ENCODE assay signal across 31 mouse cellular contexts in the genomic region with DNA sequence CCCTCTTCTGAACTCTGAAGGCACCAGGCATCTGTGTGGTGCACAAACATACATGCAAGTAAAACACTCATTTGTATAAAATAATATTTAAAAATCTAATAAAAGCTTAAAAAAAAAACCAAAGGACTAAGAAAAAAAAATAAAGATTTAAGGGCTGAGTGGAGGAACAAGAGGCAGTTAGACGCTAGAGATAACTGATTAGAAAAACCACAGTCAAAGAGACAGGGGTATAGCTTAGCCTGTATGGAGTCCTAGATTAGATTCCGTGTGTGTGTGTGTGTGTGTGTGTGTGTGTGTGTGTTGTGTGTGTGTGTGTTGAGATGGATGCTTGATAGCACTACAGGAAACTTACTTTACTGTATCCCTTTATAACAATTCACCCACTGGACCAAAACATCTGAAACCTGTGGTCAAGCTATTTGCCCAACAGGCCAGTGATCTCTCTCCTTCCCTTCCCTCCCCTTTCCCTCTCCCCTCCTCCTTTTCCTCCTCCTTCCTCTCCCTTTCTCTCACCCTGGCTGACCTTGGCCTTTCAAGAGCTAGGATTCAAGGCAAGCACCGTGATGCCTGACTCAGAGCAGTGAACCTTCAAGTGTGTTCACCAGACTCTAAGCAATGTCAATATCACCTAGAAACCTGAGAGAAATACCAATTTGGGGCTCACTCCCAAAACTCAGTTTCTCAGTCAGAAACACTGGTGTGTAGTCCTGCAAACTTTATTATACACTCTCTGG. TPM values are rescaled to one million over a fixed set of nuclear protein-coding genes. Genes with fewer than 3 reads are reported as not detected.
DNase-seq lines count a peak whose midpoint lies in the region; ATAC-seq and TF ChIP-seq lines count a peak whose summit lies in the region.
"Had no signal": no experiment of that assay in that cellular context is flagged by ENCODE, and none has a peak within 500 bp of the region (broad histone marks: within the 10 kb centered on the region; RNA-seq: fewer than 3 reads in every experiment).

No protein-coding gene starts in this region.

- H3K9me3 ChIP-seq in megakaryocyte, embryonic 14.5 days: no peaks in the 10 kb centered on the region
- H3K9me3 ChIP-seq in G1E (replicated peaks): no peaks in the 10 kb centered on the region
- H3K9me3 ChIP-seq in hindbrain, embryonic 12.5 days (replicated peaks): no peaks in the 10 kb centered on the region
- H3K9me3 ChIP-seq: forebrain, embryonic 13.5 days; heart, embryonic 10.5 days; hindbrain, embryonic 13.5 days; kidney, embryonic 15.5 days; limb, embryonic 10.5 days; limb, embryonic 15.5 days; midbrain, embryonic 12.5 days; neural tube, embryonic 12.5 days had no signal

- TF ChIP-seq CTCF in G1E (IDR thresholded peaks at IDR 0.05; ENCODE audit: low read depth, low read length): no peak

- DNase-seq in G1E (ENCODE audit: low spot score): no peak
- DNase-seq in adrenal gland, postnatal 10 days: peak; percentile 10
- no peak for DNase-seq in embryo, embryonic 10 days (ENCODE audit: low spot score)
- no peak for DNase-seq in frontal cortex, postnatal 10 days (ENCODE audit: low spot score in 2 of 2)
- DNase-seq: cerebellum, adult 2 months; cerebellum, postnatal 25 days; gastrocnemius, postnatal 14 days; heart, adult 11 months; heart, postnatal 36 days; kidney, postnatal 4 days; layer of hippocampus, postnatal 36 days; lung, adult 2 months; lung, postnatal 10 days; right cerebral cortex, adult 18-20 months; right cerebral cortex, postnatal 4 days; thymus, adult 2 months; thymus, postnatal 4 days had no signal

- WGBS in hindbrain, embryonic 12.5 days: 54% methylated on average over 3 of the region's 3 CpGs

- peak overlapping the region; percentile 42 for H3K4me3 ChIP-seq in megakaryocyte, embryonic 14.5 days (replicated peaks)
- H3K4me3 ChIP-seq in G1E (ENCODE audit: low read depth, low read length): no peak overlapping the region; the same call in 1 of the 2 replicates
- no peak overlapping the region for H3K4me3 ChIP-seq in hindbrain, embryonic 12.5 days
- H3K4me3 ChIP-seq: forebrain, embryonic 13.5 days; limb, embryonic 15.5 days; midbrain, embryonic 12.5 days; neural tube, embryonic 12.5 days had no signal

- ATAC-seq in megakaryocyte, adult 5-6 weeks (ENCODE audit: poor library complexity, severe bottlenecking): no peak
- 0 out of 2 replicates have a peak, but pooled peaks have one; percentile 36 for ATAC-seq in G1E (ENCODE audit: extremely low read depth, insufficient number of reproducible peaks, low FRiP score, poor library complexity, severe bottlenecking)
- no peak for ATAC-seq in hindbrain, embryonic 12.5 days (ENCODE audit: low FRiP score)
- ATAC-seq: forebrain, embryonic 13.5 days; intestine, postnatal 0 days had no signal

- H3K36me3 ChIP-seq in megakaryocyte, embryonic 14.5 days (replicated peaks; ENCODE audit: low read length): no peaks in the 10 kb centered on the region
- H3K36me3 ChIP-seq in G1E (replicated peaks): peaks cover 2% of the 10 kb centered on the region
- no peaks in the 10 kb centered on the region for H3K36me3 ChIP-seq in hindbrain, embryonic 12.5 days
- H3K36me3 ChIP-seq: heart, embryonic 10.5 days; kidney, embryonic 15.5 days; limb, embryonic 15.5 days; midbrain, embryonic 12.5 days; neural tube, embryonic 12.5 days had no signal

- no peak overlapping the region for H3K4me2 ChIP-seq in hindbrain, embryonic 12.5 days (replicated peaks)

- no peak overlapping the region for H3K9ac ChIP-seq in hindbrain, embryonic 12.5 days
- H3K9ac ChIP-seq: forebrain, embryonic 13.5 days; hindbrain, embryonic 13.5 days; kidney, embryonic 15.5 days; limb, embryonic 15.5 days; liver, embryonic 14.5 days; midbrain, embryonic 12.5 days; neural tube, embryonic 12.5 days had no signal

- peaks cover 46% of the 10 kb centered on the region for H3K4me1 ChIP-seq in megakaryocyte, embryonic 14.5 days
- H3K4me1 ChIP-seq in G1E (ENCODE audit: insufficient read depth, low read depth, low read length): peaks cover 43% of the 10 kb centered on the region
- H3K4me1 ChIP-seq in hindbrain, embryonic 12.5 days: peaks cover 11% of the 10 kb centered on the region

- no peak overlapping the region for H3K27ac ChIP-seq in hindbrain, embryonic 12.5 days
- H3K27ac ChIP-seq: forebrain, embryonic 13.5 days; heart, embryonic 10.5 days; hindbrain, embryonic 13.5 days; limb, embryonic 10.5 days; limb, embryonic 15.5 days; liver, embryonic 14.5 days; macrophage; midbrain, embryonic 12.5 days; neural tube, embryonic 12.5 days had no signal

- peaks cover 10% of the 10 kb centered on the region for H3K27me3 ChIP-seq in megakaryocyte, embryonic 14.5 days (replicated peaks)
- H3K27me3 ChIP-seq in G1E (ENCODE audit: insufficient read depth, low read length): peaks cover 21% of the 10 kb centered on the region
- H3K27me3 ChIP-seq in hindbrain, embryonic 12.5 days: peaks cover 3% of the 10 kb centered on the region; the same call in 1 of the 2 replicates
- H3K27me3 ChIP-seq: kidney, embryonic 15.5 days; limb, embryonic 15.5 days; neural tube, embryonic 12.5 days had no signal

RNA-seq across cellular contexts. Expression of gene Simc1, which starts 1.5 kb away (rescaled TPM):
- polyA plus RNA-seq in megakaryocyte, embryonic 14.5 days (2012; ENCODE audit: insufficient read depth, low replicate concordance): 0.06 TPM in 1 of 2 replicates, not detected in the other
- total RNA-seq in megakaryocyte, adult 5-6 weeks (2015): 5.3 and 5.5 TPM in 2 replicates
- 4.1 and 5.3 TPM in 2 replicates for total RNA-seq in megakaryocyte, adult 5-6 weeks (2017)
- total RNA-seq in G1E (2014; fragmentation: Nextera tagmentation) (27.1 and 34.7 TPM in 2 replicates), G1E (2017) (5.8 and 6.0 TPM in 2 replicates)
- 1.1 and 1.4 TPM in 2 replicates for polyA plus RNA-seq in G1E (2012)
- total RNA-seq in adrenal gland, postnatal 10 days (2021): 10 to 100 TPM in 1 of 2 experiments, 1 to 10 TPM in 1; 7.5 to 10.2 TPM
- 18.4 and 19.6 TPM in 2 replicates for polyA plus RNA-seq in hindbrain, embryonic 12.5 days (2016; fragmentation: Nextera tagmentation; extraction: Ambion mirVana)

RNA-seq across cellular contexts. Expression of gene Thoc3, which starts 33.5 kb away (rescaled TPM):
- polyA plus RNA-seq in megakaryocyte, embryonic 14.5 days (2012; ENCODE audit: insufficient read depth, low replicate concordance): 57.4 and 77.1 TPM in 2 replicates
- 15.2 and 16.2 TPM in 2 replicates for total RNA-seq in megakaryocyte, adult 5-6 weeks (2015)
- 19.6 and 20.6 TPM in 2 replicates for total RNA-seq in megakaryocyte, adult 5-6 weeks (2017)
- 65.0 and 76.5 TPM in 2 replicates for total RNA-seq in G1E (2014; fragmentation: Nextera tagmentation)
- total RNA-seq in G1E (2017): 73.4 and 73.7 TPM in 2 replicates
- 179 and 186 TPM in 2 replicates for polyA plus RNA-seq in G1E (2012)
- total RNA-seq in adrenal gland, postnatal 10 days (2021): 10 to 100 TPM; 51.1 to 51.8 TPM
- 123 and 128 TPM in 2 replicates for polyA plus RNA-seq in hindbrain, embryonic 12.5 days (2016; fragmentation: Nextera tagmentation; extraction: Ambion mirVana)
